9 mouse cellular contexts compared by ENCODE assay signal in the genomic region with DNA sequence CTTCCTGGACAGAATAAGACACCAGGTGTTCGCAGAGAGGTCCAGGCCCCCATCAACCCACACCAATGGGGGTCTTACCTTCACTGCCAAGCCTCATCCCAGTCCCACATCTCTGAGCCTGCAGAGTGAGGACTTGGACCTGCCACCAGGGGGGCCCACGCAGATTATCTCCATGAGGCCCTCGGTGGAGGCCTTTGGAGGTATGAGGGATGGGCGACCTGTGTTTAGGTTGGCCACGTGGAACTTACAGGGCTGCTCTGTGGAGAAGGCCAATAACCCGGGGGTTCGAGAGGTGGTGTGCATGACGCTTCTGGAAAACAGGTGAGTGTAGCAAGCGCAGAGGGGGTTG. TPM values are rescaled to one million over a fixed set of nuclear protein-coding genes. Genes with fewer than 3 reads are reported as not detected.
DNase-seq lines count a peak whose midpoint lies in the region; ATAC-seq lines count a peak whose summit lies in the region.
"Had no signal": no experiment of that assay in that cellular context is flagged by ENCODE, and none has a peak within 500 bp of the region (broad histone marks: within the 10 kb centered on the region; RNA-seq: fewer than 3 reads in every experiment).

No protein-coding gene starts in this region.

- DNase-seq in cerebellum, adult 9-10 months: peak; percentile 41
- DNase-seq in cerebellum, postnatal 36 days: no peak
- DNase-seq in midbrain, embryonic 10.5 days (ENCODE audit: low spot score): no peak
- no peak for DNase-seq in midbrain, embryonic 11.5 days (ENCODE audit: low spot score, missing footprints)
- DNase-seq in thymus, postnatal 14 days: peak; percentile 40
- no peak for DNase-seq in embryo, embryonic 9.5 days (ENCODE audit: extremely low spot score)
- no peak for DNase-seq in urinary bladder, postnatal 4 days (ENCODE audit: low spot score in 2 of 2)
- DNase-seq: layer of hippocampus, postnatal 36 days had no signal

- no peaks in the 10 kb centered on the region for H3K9me3 ChIP-seq in midbrain, embryonic 10.5 days (replicated peaks)
- H3K9me3 ChIP-seq in midbrain, embryonic 11.5 days (ENCODE audit: control insufficient read depth, low read length): no peaks in the 10 kb centered on the region
- H3K9me3 ChIP-seq in liver, embryonic 12.5 days (replicated peaks): no peaks in the 10 kb centered on the region

- H3K4me3 ChIP-seq in midbrain, embryonic 10.5 days: peak overlapping the region; percentile 75
- no peak overlapping the region for H3K4me3 ChIP-seq in midbrain, embryonic 11.5 days (ENCODE audit: low read depth, low read length)
- no peak overlapping the region for H3K4me3 ChIP-seq in liver, embryonic 12.5 days

- no peak overlapping the region for H3K9ac ChIP-seq in midbrain, embryonic 11.5 days (ENCODE audit: low read length)
- H3K9ac ChIP-seq in liver, embryonic 12.5 days: no peak overlapping the region

- H3K27me3 ChIP-seq in midbrain, embryonic 10.5 days (ENCODE audit: low read depth, poor library complexity, severe bottlenecking): peaks cover 11% of the 10 kb centered on the region
- H3K27me3 ChIP-seq in midbrain, embryonic 11.5 days (ENCODE audit: control insufficient read depth, insufficient read depth, low read length): no peaks in the 10 kb centered on the region
- H3K27me3 ChIP-seq in liver, embryonic 12.5 days (replicated peaks): peaks cover 15% of the 10 kb centered on the region

- no peak overlapping the region for H3K4me2 ChIP-seq in midbrain, embryonic 11.5 days
- peak overlapping the region; percentile 94 for H3K4me2 ChIP-seq in liver, embryonic 12.5 days

- H3K4me1 ChIP-seq in midbrain, embryonic 10.5 days: peaks cover 49% of the 10 kb centered on the region
- H3K4me1 ChIP-seq in midbrain, embryonic 11.5 days (ENCODE audit: control insufficient read depth, insufficient read depth, low read length): no peaks in the 10 kb centered on the region
- H3K4me1 ChIP-seq in liver, embryonic 12.5 days: peaks cover 31% of the 10 kb centered on the region

- H3K36me3 ChIP-seq in midbrain, embryonic 10.5 days: no peaks in the 10 kb centered on the region
- H3K36me3 ChIP-seq in midbrain, embryonic 11.5 days (ENCODE audit: control insufficient read depth, insufficient read depth, low read length): no peaks in the 10 kb centered on the region
- no peaks in the 10 kb centered on the region for H3K36me3 ChIP-seq in liver, embryonic 12.5 days

- ATAC-seq in midbrain, embryonic 11.5 days (ENCODE audit: low FRiP score): no peak
- ATAC-seq in liver, embryonic 12.5 days: no peak

- 86% methylated on average over 9 of the region's 9 CpGs for WGBS in midbrain, embryonic 10.5 days
- WGBS in midbrain, embryonic 11.5 days: 89% methylated on average over 9 of the region's 9 CpGs
- 73% methylated on average over 9 of the region's 9 CpGs for WGBS in liver, embryonic 12.5 days (ENCODE audit: insufficient replicate concordance)

- H3K27ac ChIP-seq in midbrain, embryonic 10.5 days (replicated peaks): no peak overlapping the region
- no peak overlapping the region for H3K27ac ChIP-seq in midbrain, embryonic 11.5 days (ENCODE audit: low read depth, low read length)
- H3K27ac ChIP-seq in liver, embryonic 12.5 days: no peak overlapping the region

RNA-seq across cellular contexts. Expression of gene Eepd1, which starts 1.6 kb away (rescaled TPM):
- polyA plus RNA-seq in midbrain, embryonic 10.5 days (2016; fragmentation: Nextera tagmentation; extraction: Ambion mirVana): 8.5 and 11.4 TPM in 2 replicates
- 5.5 and 7.8 TPM in 2 replicates for polyA plus RNA-seq in midbrain, embryonic 11.5 days (2014; fragmentation: Nextera tagmentation; extraction: Ambion mirVana)
- polyA plus RNA-seq in liver, embryonic 12.5 days (2016; fragmentation: Nextera tagmentation; extraction: Ambion mirVana): 5.4 and 6.3 TPM in 2 replicates

Comparison
In these comparisons a context has a peak if more than half of its experiments do, and no peak if none do; other contexts are left out.
1. DNase-seq: peak in cerebellum, adult 9-10 months (single experiment) and thymus, postnatal 14 days (single experiment); none in cerebellum, postnatal 36 days (0 of 2), midbrain, embryonic 10.5 days (single experiment), midbrain, embryonic 11.5 days (single experiment), embryo, embryonic 9.5 days (single experiment) and urinary bladder, postnatal 4 days (0 of 2).